Mouse (Mus musculus) forebrain, embryonic 16.5 days (tissue): ENCODE measurements at regions not wholly inside any gene's neighbourhood (a gene's known extent, or its start where the extent isn't known, plus 50 kb on each side); places are given as distances from the start of the nearest gene placed in this dataset.

Source experiments
- ATAC-seq: fragments of 200-750 bp; cut with Nextera tagmentation; 2 replicates; pipeline ENCODE4 v1.8.0; 2017; ENCODE audit warnings: mild to moderate bottlenecking, moderate library complexity
- H3K27ac ChIP-seq: fragments of 300-500 bp; sonication (generic); 2 replicates; pipeline ENCODE4 v1.5.1; 2014; ENCODE audit warnings: low read length, control low read depth
- H3K27me3 ChIP-seq: fragments of 300-500 bp; sonication (generic); replicated peaks from 2 replicates; pipeline ENCODE4 v1.6.1; 2014; ENCODE audit warnings: low read length; ENCODE audit not compliant: control insufficient read depth, insufficient read depth
- H3K36me3 ChIP-seq: fragments of 300-500 bp; sonication (generic); 2 replicates; pipeline ENCODE4 v1.6.1; 2014; ENCODE audit not compliant: control insufficient read depth, insufficient read depth
- H3K4me1 ChIP-seq: fragments of 300-500 bp; sonication (generic); replicated peaks from 2 replicates; pipeline ENCODE4 v1.6.1; 2014; ENCODE audit warnings: low read length; ENCODE audit not compliant: control insufficient read depth, insufficient read depth
- H3K4me2 ChIP-seq: fragments of 300-500 bp; sonication (generic); 2 replicates; pipeline ENCODE4 v1.6.1; 2014; ENCODE audit warnings: mild to moderate bottlenecking, low read length, control low read depth
- H3K4me3 ChIP-seq: fragments of 300-500 bp; sonication (generic); replicated peaks from 2 replicates; pipeline ENCODE4 v1.5.1; 2014; ENCODE audit warnings: mild to moderate bottlenecking, low read length, control low read depth
- H3K9ac ChIP-seq: fragments of 300-500 bp; sonication (generic); replicated peaks from 2 replicates; pipeline ENCODE4 v1.6.1; 2014; ENCODE audit warnings: low read depth, low read length, control low read depth
- H3K9me3 ChIP-seq: fragments of 300-500 bp; sonication (generic); 2 replicates; pipeline ENCODE4 v1.6.1; 2016; ENCODE audit warnings: low read length; ENCODE audit not compliant: control insufficient read depth
- WGBS: fragments of 180-500 bp; shearing (Covaris S2); extraction: QIAGEN DNeasy Blood & Tissue Kit; methylation state at CpG from one replicate; pipeline ENCODE4 v1.1.7; 2014; 5-methylcytosine and 5-hydroxymethylcytosine counted together

DNA sequence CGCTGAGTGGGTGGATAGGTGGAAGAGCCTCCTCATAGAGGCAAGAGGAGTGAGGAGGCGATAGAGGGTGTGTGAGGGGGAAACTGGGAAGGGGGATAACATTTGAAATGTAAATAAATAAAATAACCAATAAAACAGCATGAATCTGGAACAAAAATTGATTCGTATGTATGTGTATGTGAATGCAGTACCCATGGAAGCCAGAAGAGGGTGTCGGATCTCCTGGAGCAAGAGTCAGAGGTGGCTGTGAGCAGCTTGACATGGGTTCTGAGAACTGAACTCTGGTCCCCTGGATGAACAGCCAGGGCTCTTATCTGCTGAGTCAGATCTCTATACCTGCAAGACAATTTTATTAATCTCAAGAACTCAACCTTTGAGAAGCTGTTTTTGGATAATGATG lies 81.4 kb downstream of the Tfap2b start:
- H3K9ac ChIP-seq, result no peak overlapping the region
- no peak overlapping the region for H3K27ac ChIP-seq
- H3K27me3 ChIP-seq, result no peaks in the 10 kb centered on the region
- 83% methylated on average over 4 of the region's 4 CpGs for WGBS
- no peak overlapping the region for H3K4me2 ChIP-seq
- H3K9me3 ChIP-seq, result no peaks in the 10 kb centered on the region
- no peaks in the 10 kb centered on the region for H3K4me1 ChIP-seq
- no peaks in the 10 kb centered on the region for H3K36me3 ChIP-seq
- no peak for ATAC-seq
- no peak overlapping the region for H3K4me3 ChIP-seq

GRCm38 (mm10) chr1:19321598-19321997 lies 112.9 kb downstream of the Tfap2b start:
- H3K4me2 ChIP-seq, result no peak overlapping the region
- H3K4me3 ChIP-seq, result no peak overlapping the region
- no peaks in the 10 kb centered on the region for H3K36me3 ChIP-seq
- ATAC-seq, result no peak
- H3K9ac ChIP-seq, result no peak overlapping the region
- no peaks in the 10 kb centered on the region for H3K27me3 ChIP-seq
- WGBS, result 58% methylated on average over 1 of the region's 1 CpGs
- H3K9me3 ChIP-seq, result no peaks in the 10 kb centered on the region
- no peak overlapping the region for H3K27ac ChIP-seq
- H3K4me1 ChIP-seq, result no peaks in the 10 kb centered on the region

GRCm38 (mm10) chr1:19336062-19336461 lies 127.3 kb downstream of the Tfap2b start:
- no peak overlapping the region for H3K27ac ChIP-seq
- no peak overlapping the region for H3K4me2 ChIP-seq
- no peak overlapping the region for H3K4me3 ChIP-seq
- H3K4me1 ChIP-seq, result no peaks in the 10 kb centered on the region
- no peaks in the 10 kb centered on the region for H3K9me3 ChIP-seq
- 94% methylated on average over 1 of the region's 1 CpGs for WGBS
- no peaks in the 10 kb centered on the region for H3K27me3 ChIP-seq
- no peak for ATAC-seq
- H3K9ac ChIP-seq, result no peak overlapping the region
- H3K36me3 ChIP-seq, result no peaks in the 10 kb centered on the region

DNA sequence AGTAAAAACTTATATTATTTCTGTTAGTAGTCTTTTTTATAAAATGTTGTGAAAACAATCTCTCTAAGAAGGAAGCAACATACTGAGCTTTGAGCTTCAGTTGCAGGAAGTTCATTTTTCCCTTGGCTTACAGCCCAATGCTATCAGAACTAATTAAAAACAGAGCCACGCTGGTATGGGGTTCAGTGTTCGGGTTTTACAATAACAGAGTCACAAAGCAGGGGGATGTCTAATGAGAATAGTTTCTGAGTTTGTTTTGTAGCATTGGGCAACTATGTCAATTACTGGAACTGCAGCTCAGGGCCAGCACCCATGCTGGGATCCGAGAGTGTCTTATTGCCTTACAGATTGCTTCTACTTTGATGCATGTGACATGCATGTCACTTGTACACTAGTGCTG lies 128.5 kb downstream of the Tfap2b start:
- Histone ChIP-seq H3K27me3 (no peaks in the 10 kb centered on the region), H3K36me3 (no peaks in the 10 kb centered on the region), H3K9ac (no peak overlapping the region), H3K4me1 (no peaks in the 10 kb centered on the region), H3K27ac (no peak overlapping the region), H3K4me3 (no peak overlapping the region), H3K4me2 (no peak overlapping the region), H3K9me3 (no peaks in the 10 kb centered on the region)
- 14% methylated on average over 3 of the region's 3 CpGs for WGBS
- no peak for ATAC-seq

DNA sequence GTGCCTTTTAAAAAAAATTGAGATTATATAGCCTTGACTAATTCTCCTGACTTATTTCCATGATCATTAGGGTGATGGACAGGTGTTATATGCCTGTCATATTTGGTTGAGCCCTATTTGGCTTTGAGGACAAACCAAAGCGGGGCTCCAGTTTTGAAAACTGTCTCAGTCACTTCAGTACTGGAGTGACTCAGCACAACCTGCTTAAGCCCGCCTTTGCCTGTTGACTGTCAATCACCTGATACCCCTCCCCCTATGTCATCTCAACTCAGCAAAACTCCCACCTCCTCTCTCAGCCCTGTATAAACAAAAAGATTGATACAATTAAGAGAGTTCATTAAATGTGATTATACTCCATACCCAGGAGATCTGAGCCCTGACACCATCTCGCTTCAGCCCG lies 135.7 kb downstream of the Tfap2b start:
- Histone ChIP-seq H3K9ac (no peak overlapping the region), H3K4me1 (no peaks in the 10 kb centered on the region), H3K4me3 (no peak overlapping the region), H3K27ac (no peak overlapping the region), H3K4me2 (no peak overlapping the region), H3K36me3 (no peaks in the 10 kb centered on the region), H3K9me3 (no peaks in the 10 kb centered on the region), H3K27me3 (no peaks in the 10 kb centered on the region)
- ATAC-seq, result no peak
- 80% methylated on average over 4 of the region's 4 CpGs for WGBS

GRCm38 (mm10) chr1:19350495-19350894 lies 141.8 kb downstream of the Tfap2b start:
- Histone ChIP-seq H3K9me3 (no peaks in the 10 kb centered on the region), H3K27ac (no peak overlapping the region), H3K4me2 (no peak overlapping the region), H3K9ac (no peak overlapping the region), H3K36me3 (no peaks in the 10 kb centered on the region), H3K4me1 (no peaks in the 10 kb centered on the region), H3K27me3 (no peaks in the 10 kb centered on the region), H3K4me3 (no peak overlapping the region)
- no peak for ATAC-seq
- 13% methylated on average over 4 of the region's 4 CpGs for WGBS

GRCm38 (mm10) chr1:19384856-19385255 lies 176.1 kb downstream of the Tfap2b start:
- Histone ChIP-seq H3K9ac (no peak overlapping the region), H3K36me3 (no peaks in the 10 kb centered on the region), H3K9me3 (no peaks in the 10 kb centered on the region), H3K4me1 (no peaks in the 10 kb centered on the region), H3K4me2 (no peak overlapping the region), H3K27me3 (no peaks in the 10 kb centered on the region), H3K27ac (no peak overlapping the region), H3K4me3 (no peak overlapping the region)
- ATAC-seq, result no peak
- WGBS, result 70% methylated on average over 1 of the region's 1 CpGs

- H3K4me3 ChIP-seq, result no peak overlapping the region
- H3K4me1 ChIP-seq, result no peaks in the 10 kb centered on the region
- H3K36me3 ChIP-seq, result no peaks in the 10 kb centered on the region
- H3K9me3 ChIP-seq, result no peaks in the 10 kb centered on the region
- peak; percentile 75 for ATAC-seq
- H3K27ac ChIP-seq, result no peak overlapping the region
- H3K27me3 ChIP-seq, result no peaks in the 10 kb centered on the region
- H3K4me2 ChIP-seq, result no peak overlapping the region
- WGBS, result 53% methylated on average over 1 of the region's 1 CpGs
- H3K9ac ChIP-seq, result no peak overlapping the region
Measured at GRCm38 (mm10) chr1:19388864-19389505, 180.3 kb downstream of the Tfap2b start.

- Histone ChIP-seq H3K4me2 (no peak overlapping the region), H3K4me1 (no peaks in the 10 kb centered on the region), H3K4me3 (no peak overlapping the region), H3K9me3 (no peaks in the 10 kb centered on the region), H3K27me3 (no peaks in the 10 kb centered on the region), H3K36me3 (no peaks in the 10 kb centered on the region), H3K27ac (no peak overlapping the region), H3K9ac (no peak overlapping the region)
- ATAC-seq, result no peak
- 78% methylated on average over 2 of the region's 2 CpGs for WGBS
Measured at GRCm38 (mm10) chr1:19407556-19407955, 198.8 kb downstream of the Tfap2b start.

DNA sequence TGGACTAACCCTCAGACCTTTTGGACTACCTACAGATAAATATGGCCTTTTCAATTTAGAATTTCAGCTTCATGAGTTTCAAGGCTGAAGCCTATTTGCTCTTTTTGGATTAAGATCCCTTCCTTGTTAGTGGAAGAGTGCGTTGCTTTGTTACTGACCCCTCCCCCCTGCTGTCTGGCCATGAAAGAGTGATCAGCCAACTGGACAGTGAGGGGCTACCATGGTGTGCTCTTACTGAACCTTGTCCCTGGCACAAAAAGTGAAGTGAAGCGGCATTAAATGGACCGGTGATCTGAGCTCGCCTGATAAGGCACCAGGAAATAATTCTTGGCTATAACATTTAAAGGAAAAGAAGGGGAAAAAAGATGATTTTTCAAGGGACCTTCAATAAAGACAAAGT lies 203.6 kb downstream of the Tfap2b start:
- no peaks in the 10 kb centered on the region for H3K9me3 ChIP-seq
- H3K27ac ChIP-seq, result no peak overlapping the region
- WGBS, result 19% methylated on average over 4 of the region's 4 CpGs
- H3K9ac ChIP-seq, result no peak overlapping the region
- no peaks in the 10 kb centered on the region for H3K36me3 ChIP-seq
- no peaks in the 10 kb centered on the region for H3K27me3 ChIP-seq
- no peak for ATAC-seq
- H3K4me3 ChIP-seq, result no peak overlapping the region
- H3K4me2 ChIP-seq, result no peak overlapping the region
- no peaks in the 10 kb centered on the region for H3K4me1 ChIP-seq
